Mouse (Mus musculus) intestine, postnatal 0 days (tissue): ENCODE data around the gene Ufc1. TPM values are rescaled to one million over a fixed set of nuclear protein-coding genes. Genes with fewer than 3 reads are reported as not detected.

ENCODE experiments used
- ATAC-seq: fragments of 200-750 bp; cut with Nextera tagmentation; 2 replicates; pipeline ENCODE4 v1.8.0; 2017; ENCODE audit warnings: mild to moderate bottlenecking, moderate TSS enrichment, moderate library complexity
- H3K27ac ChIP-seq: fragments of 300-500 bp; sonication (generic); 2 replicates; pipeline ENCODE4 v1.5.1; 2014; ENCODE audit warnings: mild to moderate bottlenecking, low read depth, low read length, moderate library complexity
- H3K27me3 ChIP-seq: fragments of 300-500 bp; sonication (generic); replicated peaks from 2 replicates; pipeline ENCODE4 v1.6.1; 2014; ENCODE audit warnings: low read length, mixed read lengths; ENCODE audit not compliant: control insufficient read depth, insufficient read depth
- H3K36me3 ChIP-seq: fragments of 300-500 bp; sonication (generic); 2 replicates; pipeline ENCODE4 v1.6.1; 2014; ENCODE audit warnings: mild to moderate bottlenecking, moderate library complexity; ENCODE audit not compliant: control insufficient read depth, insufficient read depth
- H3K4me1 ChIP-seq: fragments of 300-500 bp; sonication (generic); replicated peaks from 2 replicates; pipeline ENCODE4 v1.6.1; 2014; ENCODE audit warnings: antibody characterized with exemption, low read length, mixed read lengths; ENCODE audit not compliant: control insufficient read depth, insufficient read depth
- H3K4me2 ChIP-seq: fragments of 300-500 bp; sonication (generic); replicated peaks from 2 replicates; pipeline ENCODE4 v1.6.1; 2014; ENCODE audit warnings: low read depth, mild to moderate bottlenecking, moderate library complexity
- H3K4me3 ChIP-seq: fragments of 300-500 bp; sonication (generic); 2 replicates; pipeline ENCODE4 v1.5.1; 2014; ENCODE audit warnings: low read depth, low read length
- H3K9ac ChIP-seq: fragments of 300-500 bp; sonication (generic); 2 replicates; pipeline ENCODE4 v1.6.1; 2014; ENCODE audit warnings: mild to moderate bottlenecking, low read depth, low read length
- H3K9me3 ChIP-seq: fragments of 300-500 bp; sonication (generic); 2 replicates; pipeline ENCODE4 v1.6.1; 2016; ENCODE audit warnings: mixed run types; ENCODE audit not compliant: control insufficient read depth
- CTCF ChIP-seq: sonication (generic); IDR thresholded peaks from 2 replicates; pipeline ENCODE4 v1.5.1; 2016; ENCODE audit warnings: low read depth, mild to moderate bottlenecking, control low read depth, antibody characterized with exemption, moderate library complexity
- WGBS: fragments of 180-500 bp; shearing (Covaris S2); extraction: QIAGEN DNeasy Blood & Tissue Kit; methylation state at CpG from one replicate; pipeline ENCODE4 v1.1.7; 2014; 5-methylcytosine and 5-hydroxymethylcytosine counted together
- polyA plus RNA-seq: library from polyadenylated mRNA; unstranded; fragments of >200 nt; fragmentation: Nextera tagmentation; extraction: Ambion mirVana; gene quantifications from 2 replicates; pipeline ENCODE4 v1.2.1, GENCODE M21; 2015

Ufc1 gene
- polyA plus RNA-seq, 1 experiment from 2014 or later, result 117 TPM

- Histone ChIP-seq H3K27me3 (no peaks in the 10 kb centered on the region), H3K4me1 (0 out of 2 replicates have a peak, but pooled peaks cover 3% of the 10 kb centered on the region), H3K9ac (no peak overlapping the region), H3K27ac (peak overlapping the region; percentile 7; the same call in 1 of the 2 replicates), H3K4me2 (no peak overlapping the region), H3K9me3 (no peaks in the 10 kb centered on the region), H3K4me3 (no peak overlapping the region), H3K36me3 (peaks cover 66% of the 10 kb centered on the region)
- TF ChIP-seq CTCF, result no peak
- ATAC-seq, result no peak
- 91% methylated on average over 14 of the region's 14 CpGs for WGBS
Measured at GRCm38 (mm10) chr1:171276110-171276748, 18.6 kb downstream of the Ufc1 start.

GRCm38 (mm10) chr1:171275144-171275734, 19.6 kb downstream of the Ufc1 start:
- no peaks in the 10 kb centered on the region for H3K27me3 ChIP-seq
- H3K36me3 ChIP-seq, result peaks cover 66% of the 10 kb centered on the region
- no peak overlapping the region for H3K4me3 ChIP-seq
- H3K27ac ChIP-seq, result no peak overlapping the region
- H3K9me3 ChIP-seq, result no peaks in the 10 kb centered on the region
- no peak for TF ChIP-seq CTCF
- H3K4me1 ChIP-seq, result 0 out of 2 replicates have a peak, but pooled peaks cover 4% of the 10 kb centered on the region
- ATAC-seq, result no peak
- H3K4me2 ChIP-seq, result no peak overlapping the region
- WGBS, result 86% methylated on average over 11 of the region's 11 CpGs
- no peak overlapping the region for H3K9ac ChIP-seq

GRCm38 (mm10) chr1:171274171-171274570, 20.7 kb downstream of the Ufc1 start:
- Histone ChIP-seq H3K27me3 (no peaks in the 10 kb centered on the region), H3K4me3 (no peak overlapping the region), H3K27ac (no peak overlapping the region), H3K9me3 (no peaks in the 10 kb centered on the region), H3K4me1 (0 out of 2 replicates have a peak, but pooled peaks cover 4% of the 10 kb centered on the region), H3K4me2 (no peak overlapping the region), H3K36me3 (peaks cover 66% of the 10 kb centered on the region), H3K9ac (no peak overlapping the region)
- WGBS, result 92% methylated on average over 12 of the region's 12 CpGs
- no peak for ATAC-seq
- no peak for TF ChIP-seq CTCF

GRCm38 (mm10) chr1:171272086-171272485, 22.7 kb downstream of the Ufc1 start:
- Histone ChIP-seq H3K4me2 (no peak overlapping the region), H3K9me3 (no peaks in the 10 kb centered on the region), H3K4me3 (no peak overlapping the region), H3K27ac (no peak overlapping the region), H3K36me3 (peaks cover 47% of the 10 kb centered on the region), H3K9ac (no peak overlapping the region), H3K4me1 (0 out of 2 replicates have a peak, but pooled peaks cover 4% of the 10 kb centered on the region), H3K27me3 (no peaks in the 10 kb centered on the region)
- no peak for ATAC-seq
- TF ChIP-seq CTCF, result no peak
- WGBS, result 91% methylated on average over 3 of the region's 3 CpGs

- Histone ChIP-seq H3K4me2 (peak overlapping the region; percentile 97; the same call in 1 of the 2 replicates), H3K4me3 (no peak overlapping the region), H3K9me3 (no peaks in the 10 kb centered on the region), H3K9ac (no peak overlapping the region), H3K36me3 (peaks cover 42% of the 10 kb centered on the region), H3K27me3 (no peaks in the 10 kb centered on the region), H3K27ac (no peak overlapping the region), H3K4me1 (0 out of 2 replicates have a peak, but pooled peaks cover 4% of the 10 kb centered on the region)
- ATAC-seq, result no peak
- no peak for TF ChIP-seq CTCF
- whole genome bisulfite sequencing, result 72% methylated on average over 10 of the region's 10 CpGs
Measured at GRCm38 (mm10) chr1:171271622-171272021, 23.2 kb downstream of the Ufc1 start.

GRCm38 (mm10) chr1:171271196-171271595, 23.6 kb downstream of the Ufc1 start:
- no peak for TF ChIP-seq CTCF
- Histone ChIP-seq H3K27ac (no peak overlapping the region), H3K4me2 (peak overlapping the region; percentile 97), H3K27me3 (no peaks in the 10 kb centered on the region), H3K4me1 (0 out of 2 replicates have a peak, but pooled peaks cover 4% of the 10 kb centered on the region), H3K4me3 (peak overlapping the region; percentile 93), H3K9ac (no peak overlapping the region), H3K36me3 (peaks cover 38% of the 10 kb centered on the region), H3K9me3 (no peaks in the 10 kb centered on the region)
- WGBS, result 35% methylated on average over 9 of the region's 9 CpGs
- ATAC-seq, result no peak
